Mouse (Mus musculus) embryonic fibroblast, embryonic 13.5 days (primary cell): Measurements from ENCODE around the gene Kcnk13. TPM values are rescaled to one million over a fixed set of nuclear protein-coding genes. Genes with fewer than 3 reads are reported as not detected.

Experiments
- H3K27ac ChIP-seq: 2 replicates; pipeline ENCODE4 v1.5.1; 2012; ENCODE audit warnings: low read length, control low read depth, inconsistent platforms; ENCODE audit not compliant: insufficient read depth
- H3K4me1 ChIP-seq: 2 replicates; pipeline ENCODE4 v1.6.1; 2011; ENCODE audit warnings: low read length; ENCODE audit not compliant: control insufficient read depth, insufficient read depth
- H3K4me3 ChIP-seq: 2 replicates; pipeline ENCODE4 v1.5.1; 2011; ENCODE audit warnings: mild to moderate bottlenecking, control low read depth, low read length; ENCODE audit not compliant: insufficient read depth
- CTCF ChIP-seq: IDR thresholded peaks from 2 replicates; pipeline ENCODE4 v1.5.1; 2011; ENCODE audit warnings: mild to moderate bottlenecking, control low read depth, low read length, moderate library complexity, borderline replicate concordance; ENCODE audit not compliant: insufficient read depth
- POLR2A ChIP-seq: IDR thresholded peaks from 2 replicates; pipeline ENCODE4 v1.6.1; 2011; ENCODE audit warnings: low read depth, mild to moderate bottlenecking, control low read depth, low read length, moderate library complexity
- polyA plus RNA-seq: library from polyadenylated mRNA; stranded (reverse); fragments of >200 nt; gene quantifications from 2 replicates; pipeline ENCODE4 v1.2.4, GENCODE M21; 2011; ENCODE audit warnings: low read depth; ENCODE audit not compliant: missing spikeins, insufficient read length

The Kcnk13 gene
- polyA plus RNA-seq, 1 experiment, result not detected

- no peaks in the 10 kb centered on the region for H3K4me1 ChIP-seq
- TF ChIP-seq CTCF, result no peak
- H3K27ac ChIP-seq, result no peak overlapping the region
- no peak overlapping the region for H3K4me3 ChIP-seq
Measured at GRCm38 (mm10) chr12:100038741-100039262, 74.5 kb downstream of the Kcnk13 start.

- Histone ChIP-seq H3K4me1 (no peaks in the 10 kb centered on the region), H3K27ac (no peak overlapping the region), H3K4me3 (no peak overlapping the region)
- no peak for TF ChIP-seq POLR2A
- TF ChIP-seq CTCF, result no peak
Measured at GRCm38 (mm10) chr12:100042116-100042515, 77.8 kb downstream of the Kcnk13 start.

GRCm38 (mm10) chr12:100044704-100045103 is 80.4 kb downstream of the Kcnk13 start:
- Histone ChIP-seq H3K4me1 (no peaks in the 10 kb centered on the region), H3K4me3 (no peak overlapping the region), H3K27ac (no peak overlapping the region)
- TF ChIP-seq POLR2A (no peak), CTCF (no peak)

GRCm38 (mm10) chr12:100050552-100050951 is 86.3 kb downstream of the Kcnk13 start:
- Histone ChIP-seq H3K27ac (no peak overlapping the region), H3K4me3 (no peak overlapping the region), H3K4me1 (no peaks in the 10 kb centered on the region)
- no peak for TF ChIP-seq CTCF
- no peak for TF ChIP-seq POLR2A

- Histone ChIP-seq H3K4me1 (no peaks in the 10 kb centered on the region), H3K4me3 (no peak overlapping the region), H3K27ac (no peak overlapping the region)
- TF ChIP-seq POLR2A (no peak), CTCF (no peak)
Measured at GRCm38 (mm10) chr12:100053617-100054016, 89.3 kb downstream of the Kcnk13 start.

- Histone ChIP-seq H3K4me1 (no peaks in the 10 kb centered on the region), H3K27ac (no peak overlapping the region), H3K4me3 (no peak overlapping the region)
- TF ChIP-seq POLR2A (no peak), CTCF (no peak)
Measured at GRCm38 (mm10) chr12:100061071-100061470, 96.8 kb downstream of the Kcnk13 start.

GRCm38 (mm10) chr12:100061826-100062225 is 97.5 kb downstream of the Kcnk13 start:
- H3K4me3 ChIP-seq, result no peak overlapping the region
- H3K4me1 ChIP-seq, result no peaks in the 10 kb centered on the region
- no peak overlapping the region for H3K27ac ChIP-seq
- no peak for TF ChIP-seq POLR2A
- TF ChIP-seq CTCF, result no peak

- no peaks in the 10 kb centered on the region for H3K4me1 ChIP-seq
- H3K27ac ChIP-seq, result no peak overlapping the region
- no peak for TF ChIP-seq POLR2A
- no peak for TF ChIP-seq CTCF
- H3K4me3 ChIP-seq, result no peak overlapping the region
Measured at GRCm38 (mm10) chr12:100062584-100062983, 98.3 kb downstream of the Kcnk13 start.

GRCm38 (mm10) chr12:100065109-100065508 is 100.8 kb downstream of the Kcnk13 start:
- no peak for TF ChIP-seq CTCF
- no peak for TF ChIP-seq POLR2A
- H3K27ac ChIP-seq, result no peak overlapping the region
- H3K4me3 ChIP-seq, result no peak overlapping the region
- no peaks in the 10 kb centered on the region for H3K4me1 ChIP-seq

- TF ChIP-seq POLR2A (no peak), CTCF (no peak)
- H3K4me1 ChIP-seq, result no peaks in the 10 kb centered on the region
- no peak overlapping the region for H3K4me3 ChIP-seq
- H3K27ac ChIP-seq, result no peak overlapping the region
Measured at GRCm38 (mm10) chr12:100067477-100067876, 103.2 kb downstream of the Kcnk13 start.

GRCm38 (mm10) chr12:100073201-100073672 is 108.9 kb downstream of the Kcnk13 start:
- Histone ChIP-seq H3K4me1 (no peaks in the 10 kb centered on the region), H3K4me3 (no peak overlapping the region), H3K27ac (no peak overlapping the region)
- TF ChIP-seq CTCF (no peak), POLR2A (no peak)
